Mouse (Mus musculus) midbrain, embryonic 12.5 days (tissue): ENCODE data around the gene Blvra. TPM values are rescaled to one million over a fixed set of nuclear protein-coding genes. Genes with fewer than 3 reads are reported as not detected.

ENCODE experiments used
- ATAC-seq: fragments of 200-750 bp; cut with Nextera tagmentation; 2 replicates; pipeline ENCODE4 v1.8.0; 2017; ENCODE audit warnings: low read depth, moderate TSS enrichment, moderate library complexity; ENCODE audit not compliant: low FRiP score
- H3K27ac ChIP-seq: fragments of 300-500 bp; sonication (generic); replicated peaks from 2 replicates; pipeline ENCODE4 v1.5.1; 2016; ENCODE audit warnings: mild to moderate bottlenecking
- H3K27me3 ChIP-seq: fragments of 300-500 bp; sonication (generic); 2 replicates; pipeline ENCODE4 v1.6.1; 2016; ENCODE audit warnings: mild to moderate bottlenecking
- H3K36me3 ChIP-seq: fragments of 300-500 bp; sonication (generic); 2 replicates; pipeline ENCODE4 v1.6.1; 2016
- H3K4me1 ChIP-seq: fragments of 300-500 bp; sonication (generic); 2 replicates; pipeline ENCODE4 v1.6.1; 2016
- H3K4me2 ChIP-seq: fragments of 300-500 bp; sonication (generic); replicated peaks from 2 replicates; pipeline ENCODE4 v1.6.1; 2016; ENCODE audit warnings: mild to moderate bottlenecking, moderate library complexity
- H3K4me3 ChIP-seq: fragments of 300-500 bp; sonication (generic); 2 replicates; pipeline ENCODE4 v1.5.1; 2016; ENCODE audit warnings: mild to moderate bottlenecking
- H3K9ac ChIP-seq: fragments of 300-500 bp; sonication (generic); replicated peaks from 2 replicates; pipeline ENCODE4 v1.6.1; 2016; ENCODE audit warnings: mild to moderate bottlenecking, moderate library complexity
- H3K9me3 ChIP-seq: fragments of 300-500 bp; sonication (generic); 2 replicates; pipeline ENCODE4 v1.6.1; 2016; ENCODE audit warnings: mild to moderate bottlenecking
- WGBS: fragments of 180-500 bp; shearing (Covaris S2); methylation state at CpG from one replicate; pipeline ENCODE4 v1.1.7; 2016; 5-methylcytosine and 5-hydroxymethylcytosine counted together
- microRNA-seq: library from miRNA; unstranded; fragments of <30 nt; microRNA quantifications from one replicate; pipeline ENCODE4, GENCODE M21; 2017
- polyA plus RNA-seq: library from polyadenylated mRNA; unstranded; fragments of >200 nt; fragmentation: Nextera tagmentation; extraction: Ambion mirVana; gene quantifications from 2 replicates; pipeline ENCODE4 v1.2.1, GENCODE M21; 2016

Gene Blvra
- polyA plus RNA-seq, 1 experiment from 2014 or later, result 28.1 TPM

DNA sequence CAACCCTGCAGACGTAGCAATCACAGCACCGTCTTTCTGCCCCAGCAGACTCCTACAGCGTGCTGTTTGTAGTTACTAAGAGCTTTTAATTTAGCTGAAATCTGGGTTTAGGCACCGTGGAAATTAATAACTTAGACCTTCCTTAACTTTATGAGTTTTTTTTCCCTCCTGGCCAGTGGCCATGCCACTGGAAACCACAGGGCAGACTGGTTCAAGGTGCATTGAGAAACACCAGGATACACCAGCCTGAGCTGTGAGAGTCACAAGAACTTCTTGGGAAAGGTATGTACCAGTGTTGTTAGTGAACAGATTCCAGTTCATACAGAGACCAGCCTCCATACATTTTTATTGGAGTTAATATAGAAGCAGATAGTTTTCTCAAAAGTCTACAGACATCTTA is 68.0 kb downstream of the Blvra start:
- 0 out of 2 replicates have a peak, but pooled peaks cover 4% of the 10 kb centered on the region for H3K27me3 ChIP-seq
- H3K27ac ChIP-seq, result no peak overlapping the region
- ATAC-seq, result no peak
- H3K9me3 ChIP-seq, result no peaks in the 10 kb centered on the region
- no peak overlapping the region for H3K4me3 ChIP-seq
- no peak overlapping the region for H3K9ac ChIP-seq
- H3K4me2 ChIP-seq, result no peak overlapping the region
- whole genome bisulfite sequencing, result 91% methylated on average over 4 of the region's 4 CpGs
- H3K36me3 ChIP-seq, result peaks cover 19% of the 10 kb centered on the region
- H3K4me1 ChIP-seq, result peaks cover 33% of the 10 kb centered on the region

DNA sequence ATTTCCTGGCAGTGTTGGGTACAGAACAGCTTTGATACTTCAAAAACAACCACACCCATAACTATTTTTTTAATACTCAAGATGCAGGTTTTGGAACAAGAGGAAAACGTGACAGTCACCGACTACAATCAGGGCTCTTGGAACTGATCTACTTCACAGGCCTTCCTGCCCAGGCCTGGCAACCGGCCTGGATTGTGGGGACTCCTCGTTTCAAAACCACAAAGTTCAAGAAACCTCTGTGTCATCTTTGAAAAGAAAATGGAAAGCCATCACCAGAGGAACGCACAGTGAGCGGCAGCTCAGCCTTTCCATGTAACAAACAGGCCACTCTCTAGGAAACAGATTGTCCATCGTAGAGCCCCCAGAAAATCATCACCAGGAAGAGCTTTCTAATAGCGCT is 68.6 kb downstream of the Blvra start:
- Histone ChIP-seq H3K27ac (no peak overlapping the region), H3K9ac (no peak overlapping the region), H3K9me3 (no peaks in the 10 kb centered on the region), H3K4me3 (no peak overlapping the region), H3K36me3 (peaks cover 19% of the 10 kb centered on the region), H3K4me2 (no peak overlapping the region), H3K4me1 (peaks cover 35% of the 10 kb centered on the region), H3K27me3 (peaks cover 10% of the 10 kb centered on the region)
- ATAC-seq, result no peak
- WGBS, result 92% methylated on average over 8 of the region's 8 CpGs

DNA sequence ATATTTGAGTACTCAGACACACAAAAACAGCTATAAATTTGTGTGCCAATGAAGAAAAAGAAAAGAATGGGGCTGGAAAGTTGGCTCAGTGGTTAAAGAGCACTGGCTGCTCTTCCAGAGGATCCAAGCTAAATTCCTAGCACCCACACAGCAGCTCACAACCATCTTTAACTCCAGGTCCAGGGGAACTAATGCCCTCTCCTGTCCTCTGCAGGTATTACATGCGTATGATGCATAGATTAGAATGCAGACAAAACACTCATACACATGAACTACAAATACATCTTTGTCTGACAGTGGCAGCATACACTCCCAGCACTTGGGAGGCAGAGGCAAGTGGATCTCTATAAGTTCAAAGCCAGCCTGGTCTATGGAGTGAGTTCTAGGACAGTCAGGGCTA is 69.1 kb downstream of the Blvra start:
- H3K9me3 ChIP-seq, result no peaks in the 10 kb centered on the region
- peaks cover 31% of the 10 kb centered on the region for H3K4me1 ChIP-seq
- H3K4me2 ChIP-seq, result no peak overlapping the region
- H3K36me3 ChIP-seq, result peaks cover 19% of the 10 kb centered on the region
- peaks cover 15% of the 10 kb centered on the region for H3K27me3 ChIP-seq
- H3K27ac ChIP-seq, result no peak overlapping the region
- no peak for ATAC-seq
- no peak overlapping the region for H3K9ac ChIP-seq
- H3K4me3 ChIP-seq, result no peak overlapping the region
- 100% methylated on average over 1 of the region's 1 CpGs for WGBS

DNA sequence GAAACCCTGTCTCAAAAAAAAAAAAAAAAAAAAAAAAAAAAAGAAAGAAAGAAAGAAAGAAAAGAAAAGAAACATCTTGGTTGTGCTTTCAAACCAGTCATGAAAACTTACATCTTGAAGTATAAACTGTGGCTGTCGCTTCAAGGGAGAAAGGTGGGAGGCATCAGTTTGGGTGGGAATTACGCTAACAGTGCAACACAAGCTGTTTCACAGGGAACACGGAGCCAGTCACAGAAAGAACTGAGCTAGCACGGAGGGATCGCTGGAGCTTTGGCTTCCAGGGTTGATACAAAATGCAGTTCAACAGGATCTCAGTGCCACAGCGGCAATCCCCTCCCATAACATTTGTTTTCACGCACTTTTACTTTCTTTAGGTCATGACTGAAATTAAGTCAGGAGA is 69.5 kb downstream of the Blvra start:
- H3K27ac ChIP-seq, result no peak overlapping the region
- H3K4me2 ChIP-seq, result no peak overlapping the region
- peaks cover 31% of the 10 kb centered on the region for H3K4me1 ChIP-seq
- H3K36me3 ChIP-seq, result peaks cover 19% of the 10 kb centered on the region
- H3K9me3 ChIP-seq, result no peaks in the 10 kb centered on the region
- no peak for ATAC-seq
- no peak overlapping the region for H3K9ac ChIP-seq
- 95% methylated on average over 7 of the region's 7 CpGs for WGBS
- H3K4me3 ChIP-seq, result no peak overlapping the region
- H3K27me3 ChIP-seq, result peaks cover 16% of the 10 kb centered on the region

DNA sequence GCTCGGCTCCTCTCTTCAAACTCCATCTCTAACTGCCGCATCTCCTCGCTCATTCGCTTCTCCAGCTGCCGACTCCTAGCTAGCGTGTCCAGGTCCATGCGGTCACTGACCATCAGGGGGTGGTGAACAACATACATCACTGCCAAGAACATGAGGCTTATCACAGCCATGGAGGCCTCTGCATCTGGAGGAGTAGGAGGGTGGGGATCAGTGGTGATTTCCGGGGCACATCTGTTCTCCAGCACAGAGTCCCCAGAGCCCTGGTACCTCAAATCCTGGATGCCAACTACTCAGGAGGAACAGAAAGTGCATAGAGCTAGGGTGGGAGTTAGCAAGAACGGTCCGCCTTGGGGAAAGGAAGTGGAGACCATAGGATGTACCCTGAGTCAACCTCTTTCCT is 71.6 kb downstream of the Blvra start:
- H3K4me3 ChIP-seq, result peak overlapping the region; percentile 58; the same call in 1 of the 2 replicates
- H3K4me1 ChIP-seq, result peaks cover 26% of the 10 kb centered on the region
- H3K9ac ChIP-seq, result no peak overlapping the region
- H3K9me3 ChIP-seq, result no peaks in the 10 kb centered on the region
- no peak for ATAC-seq
- H3K36me3 ChIP-seq, result peaks cover 19% of the 10 kb centered on the region
- 90% methylated on average over 10 of the region's 10 CpGs for WGBS
- no peak overlapping the region for H3K27ac ChIP-seq
- peaks cover 16% of the 10 kb centered on the region for H3K27me3 ChIP-seq
- H3K4me2 ChIP-seq, result peak overlapping the region; percentile 91

DNA sequence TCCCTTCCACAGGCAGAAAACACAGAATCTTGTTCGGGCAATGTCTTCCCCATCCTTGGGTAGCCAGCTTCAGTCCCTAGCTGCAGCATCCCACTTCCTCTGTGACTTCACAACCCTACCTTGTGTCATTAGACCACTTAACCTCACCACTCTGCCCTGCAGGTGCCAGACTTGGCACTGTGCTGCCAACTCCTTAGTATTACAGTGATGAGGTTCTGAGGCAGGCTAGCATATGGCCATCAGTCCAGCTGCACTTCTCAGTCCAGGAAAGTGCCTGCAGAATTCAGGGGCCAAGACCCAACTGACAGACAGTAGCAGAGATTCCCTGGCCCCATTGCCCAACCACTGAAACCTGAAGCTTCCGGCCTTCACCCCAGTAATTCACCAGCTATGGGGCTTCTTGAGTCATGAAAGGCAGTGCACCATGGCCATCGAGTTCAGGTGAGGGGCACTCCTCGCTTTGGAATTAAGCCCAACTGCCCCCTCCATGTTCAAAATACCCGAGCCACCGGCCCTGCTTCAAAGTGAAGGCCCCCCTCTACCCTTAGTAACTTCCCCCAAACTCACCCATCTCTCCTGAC is 72.2 kb downstream of the Blvra start:
- Histone ChIP-seq H3K4me2 (peak overlapping the region; percentile 91), H3K27me3 (peaks cover 16% of the 10 kb centered on the region), H3K9me3 (no peaks in the 10 kb centered on the region), H3K27ac (no peak overlapping the region), H3K9ac (peak overlapping the region; percentile 66), H3K4me1 (peaks cover 21% of the 10 kb centered on the region), H3K4me3 (peak overlapping the region; percentile 58), H3K36me3 (peaks cover 19% of the 10 kb centered on the region)
- 0 out of 2 replicates have a peak, but pooled peaks have one; percentile 27 for ATAC-seq
- 14% methylated on average over 6 of the region's 6 CpGs for WGBS

DNA sequence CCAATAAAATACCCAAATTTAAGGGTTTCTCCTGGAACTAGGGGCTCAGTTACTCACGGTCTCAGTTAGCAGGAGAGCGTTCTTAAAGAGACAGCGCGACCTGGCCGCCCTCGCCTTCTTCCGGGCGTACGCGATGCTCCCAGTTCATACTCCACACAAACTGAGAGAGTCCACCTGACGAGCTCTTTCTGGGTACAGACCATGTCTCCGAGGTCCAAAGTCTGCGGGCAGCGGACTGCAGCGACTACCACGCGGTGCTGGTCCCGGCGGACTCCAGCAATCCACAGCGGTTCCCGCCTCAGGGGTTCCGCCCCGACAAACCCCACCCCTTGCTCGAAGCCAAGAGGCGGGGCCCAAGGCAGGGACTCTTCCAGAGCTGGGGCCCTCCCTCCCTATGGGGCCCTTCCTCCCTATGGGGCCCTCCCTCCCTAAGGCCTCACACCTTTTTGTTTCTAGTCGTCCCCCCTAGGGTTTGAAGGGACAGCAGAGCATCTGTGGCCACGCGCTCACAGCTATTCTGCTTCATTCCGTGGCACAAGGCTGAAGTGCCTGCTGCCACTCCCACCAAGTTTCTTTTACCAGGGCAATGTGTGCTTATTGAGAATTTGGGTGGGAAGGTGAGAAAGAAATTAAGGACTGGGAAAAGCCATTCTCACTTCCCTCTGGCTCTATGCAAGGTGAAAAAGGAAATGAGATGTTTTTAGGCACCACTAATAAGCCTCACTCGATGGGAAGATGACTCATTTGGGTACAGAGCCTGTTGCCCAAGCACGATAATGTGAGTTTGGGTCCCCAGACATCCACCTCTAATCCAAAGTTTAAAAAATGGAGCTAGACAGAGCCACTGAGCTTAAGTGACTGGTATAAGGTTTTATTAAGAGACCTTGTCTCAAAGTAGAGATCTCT is 72.9 kb downstream of the Blvra start, which contains the start of gene Itpripl1:
TSS of gene Itpripl1 (minus strand) at position 285 of the 906 bp plus-strand sequence.
- peaks cover 21% of the 10 kb centered on the region for H3K4me1 ChIP-seq
- peaks cover 16% of the 10 kb centered on the region for H3K27me3 ChIP-seq
- peak within 1 kb of the TSS; percentile 91 for H3K4me2 ChIP-seq
- H3K36me3 ChIP-seq, result peaks cover 19% of the 10 kb centered on the region
- ATAC-seq, result peak; percentile 90
- peak within 1 kb of the TSS; percentile 66 for H3K9ac ChIP-seq
- no peaks in the 10 kb centered on the region for H3K9me3 ChIP-seq
- H3K27ac ChIP-seq, result no peak within 1 kb of the TSS
- WGBS, result 3% methylated on average over 31 of the region's 31 CpGs
- peak within 1 kb of the TSS; percentile 58 for H3K4me3 ChIP-seq

DNA sequence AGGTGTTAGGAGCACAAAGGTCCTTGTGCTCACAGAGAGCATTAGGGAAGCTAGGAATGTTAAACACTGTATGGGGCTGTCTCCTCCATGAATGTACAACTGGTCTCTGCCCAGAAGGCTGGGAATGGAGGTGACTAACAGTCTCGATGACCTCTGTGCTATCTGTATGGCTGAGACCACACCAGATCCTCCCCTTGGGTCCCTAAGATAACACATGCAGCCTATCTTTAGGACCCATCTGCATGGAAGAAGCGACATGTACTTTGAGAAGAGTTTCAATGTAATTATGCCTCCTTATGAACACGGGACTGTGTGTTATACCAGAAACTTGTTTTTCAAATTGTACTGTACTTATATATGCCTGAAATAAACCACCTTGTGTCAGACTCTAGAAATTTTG is 75.2 kb downstream of the Blvra start:
- H3K4me1 ChIP-seq, result peaks cover 21% of the 10 kb centered on the region
- peaks cover 9% of the 10 kb centered on the region; the same call in 1 of the 2 replicates for H3K36me3 ChIP-seq
- no peak for ATAC-seq
- H3K27me3 ChIP-seq, result peaks cover 16% of the 10 kb centered on the region
- no peaks in the 10 kb centered on the region for H3K9me3 ChIP-seq
- H3K27ac ChIP-seq, result no peak overlapping the region
- no peak overlapping the region for H3K4me2 ChIP-seq
- 85% methylated on average over 3 of the region's 3 CpGs for WGBS
- H3K9ac ChIP-seq, result no peak overlapping the region
- no peak overlapping the region for H3K4me3 ChIP-seq

Small RNA genes lying within 50 kb of the gene (microRNA-seq; reads per million reads assigned to microRNA genes)
- not detected for gene Gm24081

Other genes with a start within 250 kb of the Blvra start
- gene Trpm7, start 194.4 kb upstream of the Blvra start, polyA plus RNA-seq, result 43.3 and 44.5 TPM in 2 replicates
- 33.9 and 34.0 TPM in 2 replicates for gene Sppl2a, start 137.4 kb upstream of the Blvra start, polyA plus RNA-seq
- 15.2 and 15.5 TPM in 2 replicates for gene Ap4e1, start 61.9 kb upstream of the Blvra start, polyA plus RNA-seq
- 78.7 and 81.8 TPM in 2 replicates for gene Ncaph, start 63.3 kb downstream of the Blvra start, polyA plus RNA-seq
- gene Itpripl1, start 72.8 kb downstream of the Blvra start, polyA plus RNA-seq, result 11.3 and 11.8 TPM in 2 replicates
- 2.6 TPM in 2 replicates for gene 1810024B03Rik, start 137.6 kb downstream of the Blvra start, polyA plus RNA-seq
- gene Snrnp200, start 137.7 kb downstream of the Blvra start, polyA plus RNA-seq, result 94.6 and 99.6 TPM in 2 replicates
- gene Ciao1, start 177.2 kb downstream of the Blvra start, polyA plus RNA-seq, result 53.7 and 59.2 TPM in 2 replicates
- gene Tmem127, start 177.2 kb downstream of the Blvra start, polyA plus RNA-seq, result 36.4 and 39.3 TPM in 2 replicates
- gene Stard7, start 199.6 kb downstream of the Blvra start, polyA plus RNA-seq, result 89.2 and 100.0 TPM in 2 replicates